Mouse (Mus musculus) frontal cortex, postnatal 25 days (tissue): ENCODE results near the gene Sh3d19.

ENCODE experiments used
- DNase-seq, 2 experiments: peaks; one replicate each; pipeline ENCODE4 v3.0.0; 2022; ENCODE audit warnings: low spot score in 2 of 2

Gene Sh3d19

DNA sequence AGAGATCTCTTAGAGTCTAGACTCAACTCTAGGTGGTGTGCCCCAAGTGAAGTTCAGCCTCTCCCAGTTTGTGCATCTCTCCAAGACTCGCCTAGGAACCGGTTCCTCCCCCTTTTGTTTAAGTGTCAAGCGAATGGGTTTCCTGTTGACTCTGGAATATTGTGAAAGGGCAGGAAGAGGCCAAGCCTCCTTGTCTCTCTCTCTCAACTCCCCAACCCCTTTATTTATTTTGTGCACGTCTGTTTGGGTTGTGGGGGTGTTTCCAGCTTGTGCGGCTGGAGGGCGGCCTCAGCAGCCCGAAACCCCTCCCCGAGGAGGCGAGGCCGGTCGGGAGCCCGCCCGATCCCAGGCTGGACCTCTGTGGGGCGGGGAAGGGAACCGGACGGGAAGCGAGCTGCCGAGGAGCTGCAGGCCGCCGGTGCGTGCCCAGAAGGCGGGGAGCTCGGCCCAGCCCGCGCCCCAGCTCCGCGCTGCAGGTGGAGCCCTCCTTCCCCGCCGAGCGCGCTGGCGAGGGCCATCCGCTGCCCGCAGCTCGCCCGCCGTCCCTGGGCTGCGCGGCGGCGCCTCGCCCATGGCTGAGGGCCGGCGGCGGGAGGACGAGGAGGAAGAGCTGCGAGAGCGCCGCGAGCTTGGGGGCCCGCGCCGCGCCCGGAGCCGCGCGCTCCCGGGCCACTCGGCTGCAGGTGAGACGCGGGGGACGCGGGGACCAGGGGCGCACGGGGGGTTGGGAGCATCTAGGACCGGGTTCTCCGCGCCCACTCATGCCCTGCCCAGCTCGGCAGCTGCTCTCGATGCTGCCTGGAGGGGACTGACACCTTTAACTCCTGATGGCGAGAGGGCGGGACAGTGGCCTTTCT, at the start of gene Sh3d19:
Gene Sh3d19, plus strand, starts transcription at position 368 of the 857 bp plus-strand sequence.
- peak; percentile 15 to 39 for DNase-seq

DNA sequence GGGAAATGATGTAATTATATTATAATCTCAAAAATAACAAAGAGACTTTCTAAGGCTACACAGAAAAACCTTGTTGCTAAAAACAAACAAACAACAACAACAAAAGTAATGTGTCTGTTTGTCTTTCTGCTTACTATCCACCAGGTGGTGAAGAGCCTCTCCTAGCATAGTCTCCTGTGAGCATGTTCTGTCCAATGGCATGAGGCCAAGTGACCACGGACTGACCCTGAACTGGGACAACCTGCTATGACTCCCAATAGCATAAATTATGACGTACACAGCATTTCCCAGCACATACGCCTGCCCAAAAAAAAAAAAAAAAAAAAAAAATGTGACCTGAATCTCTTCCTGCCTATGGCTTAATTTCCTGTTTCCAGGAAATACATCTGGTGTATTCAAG, 48.6 kb upstream of the Sh3d19 start:
- DNase-seq, result no peak

DNA sequence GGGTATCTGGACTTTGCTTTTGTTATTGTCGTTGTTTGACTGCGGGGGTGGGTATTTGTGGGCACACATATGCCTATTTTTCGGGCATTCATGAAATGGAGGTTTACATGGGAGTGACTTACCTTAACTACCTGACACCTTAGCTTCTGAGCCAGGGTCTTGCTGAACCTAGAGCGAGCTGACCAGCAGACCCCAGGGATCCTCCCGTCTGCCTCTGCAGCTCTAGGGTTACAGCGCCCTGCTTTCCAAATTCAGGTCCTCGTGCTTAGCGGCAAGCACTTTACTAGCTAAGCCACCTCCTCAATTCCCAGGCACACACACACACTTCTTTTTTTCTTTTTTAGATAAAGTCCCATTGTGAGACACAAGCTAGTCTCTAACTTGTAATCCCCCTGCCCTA, 47.6 kb upstream of the Sh3d19 start:
- no peak for DNase-seq

DNA sequence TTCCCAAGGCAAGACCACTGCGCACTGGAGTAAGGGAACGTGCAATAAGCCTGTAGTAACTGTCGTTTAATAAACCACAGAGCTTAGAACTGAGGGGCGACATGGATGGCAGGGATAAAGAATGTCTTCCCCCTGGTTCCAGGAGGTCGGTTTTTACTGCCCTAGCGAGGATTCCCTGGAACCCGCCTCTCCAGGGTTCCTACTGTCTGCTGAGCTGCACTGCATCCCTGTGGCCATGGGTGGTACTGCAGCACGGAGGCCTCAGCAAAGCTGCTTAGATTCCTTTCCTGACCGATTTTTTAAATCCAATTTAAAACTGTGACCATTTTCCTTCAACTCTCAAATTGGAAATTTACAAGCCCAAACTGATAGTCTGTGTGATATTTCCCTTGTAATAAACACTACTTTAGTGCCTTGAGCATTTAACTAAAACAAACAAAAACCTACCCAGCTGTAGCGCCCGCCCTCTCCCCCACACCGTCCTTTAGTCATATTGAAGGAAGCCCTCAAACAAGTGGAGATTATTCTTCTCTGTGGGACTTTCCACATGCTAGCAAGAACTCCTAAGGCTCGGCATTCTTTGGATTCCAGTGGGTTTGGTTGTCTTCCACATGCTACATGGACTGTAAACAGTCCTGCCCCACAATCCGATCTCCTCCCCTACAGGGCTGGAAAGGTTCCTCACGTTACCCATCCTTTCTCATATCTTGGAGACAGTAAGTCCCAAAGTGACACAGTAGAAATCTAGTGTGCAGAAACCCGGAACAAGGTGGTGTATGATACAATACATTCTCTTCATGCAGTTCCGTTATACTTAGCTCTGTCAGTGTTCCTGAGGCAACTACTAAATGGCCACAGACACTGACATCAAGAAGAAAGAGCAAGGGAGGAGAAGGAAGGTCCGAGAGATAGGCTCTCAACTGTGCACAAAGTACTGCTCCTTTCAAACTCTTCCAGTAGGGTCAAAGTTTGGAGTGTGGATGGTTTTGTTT, 46.7 kb upstream of the Sh3d19 start:
- peak; percentile 79 to 86 for DNase-seq

DNA sequence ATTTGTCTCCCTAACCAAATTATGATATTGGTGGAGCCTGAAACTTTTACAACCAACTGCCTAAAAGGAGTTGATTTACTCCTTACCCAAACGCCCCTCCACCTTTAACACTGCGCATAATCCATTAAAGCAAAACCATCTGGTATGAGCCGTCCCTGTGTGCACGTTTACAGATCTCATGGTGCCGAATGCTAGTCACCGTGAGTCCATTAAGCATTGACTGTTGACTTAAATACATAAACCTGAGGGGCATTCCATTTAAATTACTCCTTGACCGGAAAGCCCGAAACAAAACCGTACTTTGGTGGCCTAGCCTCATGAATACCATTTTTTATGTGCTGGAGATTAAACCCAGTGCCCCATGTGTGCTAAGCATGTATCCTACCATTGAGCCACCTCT, 43.6 kb upstream of the Sh3d19 start:
- no peak for DNase-seq

DNA sequence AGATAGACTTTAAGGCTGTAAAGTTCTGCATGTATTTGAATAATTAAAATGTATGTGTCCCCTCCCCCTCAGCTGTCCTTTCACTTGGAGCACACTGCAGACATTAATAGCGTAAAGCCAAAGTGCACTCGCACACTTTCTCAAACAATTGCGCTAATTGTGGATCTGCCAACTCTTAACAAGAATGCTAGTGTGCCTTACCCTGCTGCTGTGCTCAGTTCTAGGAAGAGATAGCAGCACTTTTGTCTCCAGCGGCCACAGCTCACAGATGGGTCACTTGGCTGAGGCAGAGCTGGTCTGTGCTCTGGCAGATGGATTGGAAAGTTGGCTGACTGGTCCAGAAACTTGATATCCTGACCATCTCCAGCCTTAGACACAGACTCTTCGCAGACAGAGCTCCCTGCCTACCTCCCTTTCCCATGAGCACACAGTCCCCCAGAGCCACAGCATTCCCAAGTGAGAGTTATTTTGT, 42.7 kb upstream of the Sh3d19 start:
- no peak for DNase-seq

DNA sequence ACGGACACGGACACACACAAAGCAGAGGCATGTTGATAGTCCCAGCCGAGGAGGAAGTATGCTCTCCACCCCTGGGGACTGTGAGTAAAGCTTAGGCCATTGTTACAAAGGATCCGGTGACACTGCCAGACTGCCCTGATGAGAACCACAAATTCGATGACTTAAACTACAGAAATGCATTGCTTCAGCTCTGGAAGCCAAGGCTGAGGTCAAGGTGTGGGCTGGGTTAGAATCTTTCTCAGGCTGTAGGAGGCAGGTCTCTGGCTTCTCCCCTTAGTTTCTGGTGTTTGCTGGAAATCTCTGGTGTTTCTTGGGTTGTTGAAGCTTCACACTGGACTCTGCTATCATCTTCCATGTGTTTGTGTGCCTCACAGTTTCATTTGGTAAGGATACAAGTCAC, 41.2 kb upstream of the Sh3d19 start:
- DNase-seq, result no peak

DNA sequence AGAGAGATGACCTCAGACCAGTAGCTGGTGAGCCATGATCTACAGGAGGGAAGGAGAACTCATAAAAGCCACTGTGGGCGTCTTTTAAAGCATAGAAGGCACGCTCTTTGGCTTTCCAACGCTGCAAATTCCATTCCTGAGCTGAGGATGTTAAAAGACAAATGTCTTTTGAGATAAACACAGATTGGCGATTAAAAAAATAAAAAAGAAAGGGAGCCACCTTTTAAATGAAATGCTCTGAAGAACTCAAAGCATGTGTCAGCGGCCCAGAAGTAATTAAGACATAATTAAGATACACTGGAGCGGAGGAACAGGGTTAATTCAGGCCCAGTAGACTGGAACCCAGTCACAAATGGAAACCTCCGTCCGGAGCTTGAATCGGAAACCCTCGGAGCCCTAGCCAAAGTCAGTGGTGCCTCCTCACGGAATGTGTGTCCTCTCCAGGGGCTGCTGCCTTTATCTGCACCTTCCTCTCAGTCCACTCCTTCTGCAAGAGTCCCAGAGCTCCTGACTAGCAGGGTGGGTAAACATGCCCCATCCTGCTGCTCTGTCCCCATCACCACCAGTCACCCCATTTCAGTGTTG, 40.1 kb upstream of the Sh3d19 start:
- no peak for DNase-seq

DNA sequence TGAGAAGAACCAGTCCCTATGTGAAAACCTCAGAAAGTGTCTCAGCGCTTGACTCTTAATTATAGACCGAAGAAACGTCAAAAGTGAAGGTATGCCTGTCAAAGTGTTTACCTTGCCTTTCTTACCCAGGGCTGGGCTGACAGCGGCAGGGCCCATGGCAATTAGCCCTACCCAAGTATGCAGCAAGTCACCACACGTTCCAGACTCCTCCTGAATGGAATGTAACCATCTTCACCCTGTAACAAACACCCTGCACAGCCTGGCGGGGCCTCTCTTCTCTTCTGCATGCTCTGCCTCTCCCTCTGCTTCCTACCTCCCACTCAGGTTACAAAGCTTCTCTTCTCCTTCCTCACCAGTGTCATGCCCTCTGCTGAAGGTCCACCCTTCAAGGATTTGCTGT, 39.0 kb upstream of the Sh3d19 start:
- DNase-seq, result no peak

DNA sequence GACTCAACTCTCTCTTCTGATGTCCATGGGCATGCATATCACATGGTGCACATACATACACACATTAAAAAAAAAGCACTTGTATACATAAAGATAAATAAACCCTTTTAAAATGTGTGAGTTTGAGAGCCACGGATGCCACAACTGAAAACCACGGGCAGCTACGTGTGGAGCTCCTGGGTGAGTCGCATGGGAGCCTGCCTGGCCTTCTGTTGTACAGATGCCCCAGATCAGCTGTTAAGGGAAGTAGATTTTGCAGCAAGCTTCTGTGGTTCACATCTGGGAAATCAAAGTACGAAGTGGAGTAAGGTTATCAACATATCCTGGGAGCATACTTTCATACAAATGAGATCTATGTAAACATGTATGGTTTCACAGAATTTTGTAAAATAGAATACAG, 37.3 kb upstream of the Sh3d19 start:
- no peak for DNase-seq

DNA sequence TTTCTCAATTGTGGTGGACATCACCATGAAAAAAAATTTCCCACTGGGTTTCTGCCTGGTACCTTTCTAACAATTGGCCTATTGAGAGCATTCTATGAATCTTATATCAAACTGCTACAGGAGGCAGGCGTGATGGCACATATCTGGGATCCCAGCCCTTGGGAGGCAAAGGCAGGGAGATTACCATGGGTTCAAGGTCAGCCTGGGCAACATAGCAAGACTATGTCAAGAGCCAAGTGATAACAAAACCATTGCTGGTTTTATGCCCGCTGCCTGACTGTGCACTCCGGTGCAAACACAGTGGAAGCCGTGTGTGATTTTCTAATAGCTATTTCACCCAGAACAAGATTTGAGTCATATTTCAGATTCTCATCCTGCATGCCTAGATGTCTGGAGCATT, 20.0 kb upstream of the Sh3d19 start:
- no peak for DNase-seq

DNA sequence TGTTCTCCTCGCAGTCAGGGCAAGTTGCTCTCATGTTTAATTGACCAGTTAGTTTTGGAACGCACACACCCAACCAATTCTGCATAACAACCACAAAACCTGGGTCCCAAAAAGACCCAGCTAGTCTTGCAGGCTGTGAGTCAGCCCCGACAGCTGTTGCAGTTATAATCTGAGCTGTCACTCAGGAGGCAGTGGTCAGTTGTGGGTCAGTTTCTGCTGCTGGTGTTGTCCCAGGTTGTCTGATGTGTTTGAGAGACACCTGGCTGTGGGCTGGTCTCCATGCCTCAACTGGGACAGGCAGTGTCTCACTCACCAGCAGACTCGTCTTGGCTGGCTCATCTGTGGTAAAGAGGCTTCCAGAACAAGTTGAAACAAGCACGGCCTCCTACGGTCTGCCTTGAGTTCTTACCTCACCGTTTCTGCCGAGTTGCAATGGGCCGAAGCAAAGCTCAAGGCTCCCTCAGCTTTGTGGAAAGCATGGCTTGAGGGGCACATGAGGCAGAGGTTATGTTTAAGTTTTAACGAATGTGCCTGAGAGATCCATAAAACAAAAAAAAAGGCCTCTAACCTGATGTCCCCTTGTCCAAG, 18.1 kb upstream of the Sh3d19 start:
- no peak for DNase-seq

DNA sequence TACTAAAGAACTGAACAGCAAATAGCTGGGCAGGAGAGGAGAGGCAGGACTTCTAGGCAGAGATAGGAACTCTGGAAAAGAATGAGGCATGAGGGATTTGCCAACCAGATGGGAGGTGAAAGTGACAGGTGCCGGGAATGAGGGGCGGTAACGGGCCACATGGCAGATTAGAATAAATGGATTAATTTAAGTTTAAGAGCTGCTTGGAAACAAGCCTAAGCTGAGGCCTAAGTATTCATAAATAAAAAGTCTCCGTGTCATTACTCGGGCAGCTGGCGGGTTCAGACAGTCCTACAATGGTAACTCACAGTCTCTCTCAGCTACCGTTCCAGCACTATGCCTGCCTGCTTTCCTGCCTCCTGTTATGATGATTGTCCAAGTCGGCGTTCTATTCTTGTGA, 15.6 kb upstream of the Sh3d19 start:
- DNase-seq, result no peak

DNA sequence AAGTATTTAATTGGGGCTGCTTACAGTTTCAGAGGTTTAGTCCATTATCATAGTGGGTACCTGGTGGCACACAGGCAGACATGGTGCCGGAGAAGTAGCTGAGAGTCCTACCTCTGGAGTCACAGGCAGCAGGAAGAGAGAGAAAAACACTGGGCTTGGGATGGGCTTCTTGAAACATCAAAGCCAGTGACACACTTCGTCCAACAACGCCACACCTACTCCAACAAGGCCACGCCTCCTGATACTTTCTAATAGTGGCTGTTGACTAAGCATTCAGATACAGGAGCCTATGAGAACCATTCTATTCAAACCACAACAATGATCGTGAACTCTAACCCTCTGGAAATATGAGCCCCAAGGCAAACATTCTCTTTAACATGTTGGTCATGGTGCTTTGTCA, 15.2 kb upstream of the Sh3d19 start:
- DNase-seq, result no peak

DNA sequence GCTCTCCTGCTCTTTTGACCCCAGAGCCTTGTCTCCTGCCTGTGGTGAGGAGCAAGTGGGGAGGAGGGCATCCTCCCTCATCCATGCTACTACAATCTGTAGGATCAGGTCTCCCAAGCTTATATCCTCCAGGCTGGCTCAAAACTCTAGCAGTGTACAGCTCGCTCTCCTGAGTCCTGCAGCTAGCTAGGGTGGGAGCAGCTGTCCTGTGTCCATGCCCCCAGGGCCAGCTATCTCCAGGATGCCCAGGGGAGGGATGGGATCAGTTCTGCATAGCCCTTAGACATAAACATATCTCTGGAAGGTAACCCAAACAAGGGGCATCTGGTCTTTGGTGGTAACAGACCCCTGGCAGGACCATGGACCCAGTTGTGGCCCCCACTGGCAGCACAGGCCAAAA, 11.2 kb upstream of the Sh3d19 start:
- DNase-seq, result no peak

DNA sequence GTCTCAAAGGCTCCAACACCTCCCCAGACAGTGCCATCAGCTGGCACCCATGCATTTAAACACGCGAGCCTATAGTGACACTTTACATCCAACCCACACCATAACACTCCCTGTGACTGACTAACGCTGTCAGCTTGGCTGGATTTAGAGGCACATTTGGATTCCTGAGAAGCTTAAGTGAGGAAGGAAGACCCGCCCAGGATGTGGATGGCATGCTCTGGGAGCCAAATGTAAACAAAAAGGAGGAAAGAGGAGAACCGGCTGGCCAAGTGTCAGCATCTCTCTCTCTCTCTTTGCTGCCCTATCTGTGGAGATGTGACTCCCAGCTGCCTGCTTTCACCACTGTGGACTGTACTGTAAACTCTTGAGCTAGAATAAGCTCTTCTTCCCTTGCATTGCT, 9.8 kb upstream of the Sh3d19 start:
- DNase-seq, result no peak

DNA sequence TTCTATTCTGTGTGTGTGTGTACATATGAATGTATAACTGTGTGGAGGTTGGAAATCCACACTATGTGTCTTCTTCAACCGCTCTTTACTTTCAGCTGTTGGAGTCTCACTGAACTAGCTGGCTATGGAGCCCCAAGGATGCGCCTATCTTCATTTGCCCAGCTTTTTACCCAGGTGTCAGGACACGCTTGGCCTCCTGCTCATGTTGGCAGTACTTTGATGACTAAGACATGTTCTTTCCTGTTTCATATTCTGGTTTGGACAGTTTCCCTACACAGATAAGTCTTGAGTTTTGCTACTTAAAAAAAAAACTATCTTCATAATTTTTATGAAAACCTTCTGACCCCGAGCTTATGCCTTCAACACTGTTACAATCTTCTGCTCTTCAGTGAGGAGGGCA, 5.4 kb upstream of the Sh3d19 start:
- no peak for DNase-seq

DNA sequence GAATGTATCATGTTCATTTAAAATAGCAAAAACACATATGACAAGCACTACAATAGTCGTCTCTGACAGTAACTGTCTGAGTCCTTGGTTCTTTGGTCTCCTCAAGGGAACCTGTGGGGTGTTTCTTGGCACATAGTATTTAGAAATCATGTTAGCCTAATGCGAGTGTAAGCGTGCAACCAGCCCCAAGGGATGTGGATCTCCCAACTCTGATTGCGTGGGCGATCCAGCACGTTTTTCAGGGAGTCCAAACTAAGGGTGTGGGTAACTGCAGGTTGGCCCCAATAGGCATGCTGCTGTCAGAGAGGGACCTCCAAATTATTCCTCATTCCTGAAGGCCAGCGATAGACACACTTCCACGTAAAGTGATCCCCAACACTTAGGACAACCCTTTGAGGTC, 1.9 kb upstream of the Sh3d19 start:
- DNase-seq, result no peak

DNA sequence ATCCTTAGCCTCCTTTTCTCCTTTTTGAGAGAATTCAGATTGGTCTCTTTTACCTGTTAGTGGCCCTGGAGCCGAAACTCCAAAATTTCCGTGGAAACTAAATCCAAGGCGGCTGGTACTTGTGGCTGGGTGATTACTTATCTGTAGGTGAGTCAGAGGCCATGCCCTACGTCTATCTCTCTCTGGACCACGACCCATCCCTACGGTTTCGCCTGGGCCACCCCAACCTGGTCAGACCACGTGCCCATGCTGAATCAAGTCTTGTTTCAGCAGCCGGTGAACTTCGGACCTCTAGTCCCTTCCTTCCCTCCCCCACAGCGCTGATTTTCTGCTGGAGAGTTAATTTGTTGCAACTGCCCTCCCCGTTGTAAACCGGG, 678 bp downstream of the Sh3d19 start:
- no peak for DNase-seq

DNA sequence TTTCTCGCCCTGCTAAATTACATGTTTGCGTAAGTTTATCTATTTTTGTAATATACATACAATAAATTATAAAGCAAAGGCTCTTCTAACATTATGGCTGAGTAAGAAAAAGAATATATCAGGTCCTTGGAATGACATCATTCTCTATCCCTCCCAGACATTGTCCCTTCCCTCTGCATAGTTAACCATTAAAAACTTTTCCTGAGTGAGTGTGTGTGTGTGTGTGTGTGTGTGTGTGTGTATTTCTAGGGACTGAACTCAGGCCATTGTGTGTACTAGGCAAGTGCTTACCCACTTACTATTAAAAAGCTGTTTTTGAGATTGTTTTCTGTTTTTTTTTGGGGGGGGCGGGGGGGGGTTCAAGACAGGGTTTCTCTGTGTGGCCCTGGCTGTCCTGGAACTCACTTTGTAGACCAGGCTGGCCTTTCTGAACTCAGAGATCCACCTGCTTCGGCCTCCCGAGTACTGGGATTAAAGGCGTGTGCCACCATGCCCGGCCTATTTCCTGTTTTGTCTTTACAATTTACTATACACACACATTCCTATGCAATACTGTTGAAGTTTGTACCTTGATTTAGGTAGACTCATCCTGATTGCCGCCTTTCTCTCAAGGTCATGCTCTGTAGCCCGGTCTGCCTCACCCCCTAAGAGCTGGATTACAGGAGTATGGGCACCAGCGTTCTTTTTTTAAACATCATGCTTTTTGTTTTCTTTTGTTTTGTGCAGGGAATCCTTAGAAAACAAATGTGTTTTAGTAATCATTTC, 2.6 kb downstream of the Sh3d19 start:
- DNase-seq, result no peak

DNA sequence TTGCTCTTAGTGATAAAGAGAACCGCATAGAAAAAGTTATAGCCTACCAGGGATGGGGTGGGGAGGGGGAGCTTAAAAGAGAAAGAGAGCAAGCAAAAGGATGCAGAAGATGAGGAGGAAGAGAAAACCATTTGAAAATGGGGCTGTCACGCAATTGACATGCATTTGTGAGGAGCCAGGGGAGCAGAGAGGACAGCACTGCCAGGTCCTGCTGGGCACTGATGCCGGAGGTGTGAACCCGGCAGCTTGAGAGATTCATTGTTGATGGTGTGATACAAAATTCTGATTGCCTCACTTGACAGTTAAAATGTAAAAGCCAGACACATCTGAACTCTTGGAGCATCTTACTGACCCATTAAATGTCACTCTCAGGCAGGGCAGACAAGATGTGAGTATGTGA, 3.5 kb downstream of the Sh3d19 start:
- no peak for DNase-seq
